In genomic region chr2:129179946-129180853, GRCm38 (mm10) we compare ENCODE assay signal across 17 mouse cellular contexts. TPM values are rescaled to one million over a fixed set of nuclear protein-coding genes. Genes with fewer than 3 reads are reported as not detected.
DNase-seq lines count a peak whose midpoint lies in the region; ATAC-seq and TF ChIP-seq lines count a peak whose summit lies in the region.
"Had no signal": no experiment of that assay in that cellular context is flagged by ENCODE, and none has a peak within 500 bp of the region (broad histone marks: within the 10 kb centered on the region; RNA-seq: fewer than 3 reads in every experiment).

No protein-coding gene starts in this region.

- peaks cover 4% of the 10 kb centered on the region; the same call in 1 of the 2 replicates for H3K4me1 ChIP-seq in brown adipose tissue, adult 24 weeks (ENCODE audit: control insufficient read depth, insufficient read depth, insufficient read length, low read length)
- H3K4me1 ChIP-seq in forebrain, postnatal 0 days (ENCODE audit: insufficient read depth) = no peaks in the 10 kb centered on the region

- no peaks in the 10 kb centered on the region for H3K27me3 ChIP-seq in forebrain, postnatal 0 days (ENCODE audit: insufficient read depth, low read length)

- no peak overlapping the region for H3K9ac ChIP-seq in forebrain, postnatal 0 days
- H3K9ac ChIP-seq: limb, embryonic 12.5 days had no signal

- no peaks in the 10 kb centered on the region for H3K9me3 ChIP-seq in forebrain, postnatal 0 days (ENCODE audit: low read length)

- no peak overlapping the region for H3K4me2 ChIP-seq in forebrain, postnatal 0 days (ENCODE audit: low read depth)
- H3K4me2 ChIP-seq: limb, embryonic 12.5 days had no signal

- DNase-seq in retina, adult 2 months (ENCODE audit: low read depth, low spot score) = peak; percentile 64
- DNase-seq in retina, postnatal 1 day = no peak
- DNase-seq in thymus, postnatal 36 days = peak; percentile 64 to 72
- no peak for DNase-seq in forebrain, postnatal 0 days
- DNase-seq in layer of hippocampus, postnatal 36 days = no peak
- DNase-seq in right cerebral cortex, postnatal 36 days (ENCODE audit: low spot score in 2 of 2) = no peak
- DNase-seq: embryo, embryonic 11 days; gastrocnemius, postnatal 25 days; heart, postnatal 4 days; kidney, adult 2 months; layer of hippocampus, adult 9-11 months; lung, postnatal 10 days; right cerebral cortex, adult 18-20 months had no signal

- H3K4me3 ChIP-seq in brown adipose tissue, adult 24 weeks (ENCODE audit: insufficient read depth, low read depth, low read length) = no peak overlapping the region
- no peak overlapping the region for H3K4me3 ChIP-seq in forebrain, postnatal 0 days (ENCODE audit: low read depth, low read length)
- H3K4me3 ChIP-seq: limb, embryonic 12.5 days had no signal

- H3K27ac ChIP-seq in brown adipose tissue, adult 24 weeks (replicated peaks; ENCODE audit: low read depth, low read length) = 0 out of 2 replicates have a peak overlapping the region, but pooled peaks have one; percentile 50
- no peak overlapping the region for H3K27ac ChIP-seq in forebrain, postnatal 0 days (ENCODE audit: low read depth, low read length)
- H3K27ac ChIP-seq: limb, embryonic 12.5 days; stomach, postnatal 0 days had no signal

- peak; percentile 69 for ATAC-seq in megakaryocyte progenitor cell, adult 5-6 weeks (replicated peaks; ENCODE audit: poor library complexity)
- ATAC-seq in forebrain, postnatal 0 days = no peak

- H3K36me3 ChIP-seq in forebrain, postnatal 0 days (ENCODE audit: insufficient read depth) = no peaks in the 10 kb centered on the region
- H3K36me3 ChIP-seq: limb, embryonic 12.5 days had no signal

- whole genome bisulfite sequencing in forebrain, postnatal 0 days = 87% methylated on average over 8 of the region's 8 CpGs

- no peak for TF ChIP-seq CTCF in forebrain, postnatal 0 days (IDR thresholded peaks at IDR 0.05; ENCODE audit: low read depth)

RNA-seq across cellular contexts. Expression of gene Slc20a1, which starts 18.4 kb away (rescaled TPM):
- 5.6 and 7.3 TPM in 2 replicates for polyA plus RNA-seq in brown adipose tissue, adult 24 weeks (2012; ENCODE audit: insufficient read depth, insufficient read length, missing spikeins)
- 28.0 and 33.5 TPM in 2 replicates for total RNA-seq in megakaryocyte progenitor cell, adult 5-6 weeks (2015)
- total RNA-seq in megakaryocyte progenitor cell, adult 5-6 weeks (2017) = 69.5 and 92.2 TPM in 2 replicates
- total RNA-seq in forebrain, postnatal 0 days (2014; rRNA removed) = 68.7 and 73.5 TPM in 2 replicates
- polyA plus RNA-seq in forebrain, postnatal 0 days (2015; fragmentation: Nextera tagmentation; extraction: Ambion mirVana) = 27.4 and 36.5 TPM in 2 replicates
- total RNA-seq in layer of hippocampus, postnatal 36 days (2021) = 100 to 1,000 TPM; 115 to 119 TPM

RNA-seq across cellular contexts. Expression of gene Chchd5, which starts 50.7 kb away (rescaled TPM):
- polyA plus RNA-seq in brown adipose tissue, adult 24 weeks (2012; ENCODE audit: insufficient read depth, insufficient read length, missing spikeins) = 19.6 and 20.1 TPM in 2 replicates
- 15.7 and 19.4 TPM in 2 replicates for total RNA-seq in megakaryocyte progenitor cell, adult 5-6 weeks (2015)
- 16.8 and 17.8 TPM in 2 replicates for total RNA-seq in megakaryocyte progenitor cell, adult 5-6 weeks (2017)
- 15.2 and 21.4 TPM in 2 replicates for total RNA-seq in forebrain, postnatal 0 days (2014; rRNA removed)
- polyA plus RNA-seq in forebrain, postnatal 0 days (2015; fragmentation: Nextera tagmentation; extraction: Ambion mirVana) = 17.1 and 17.6 TPM in 2 replicates
- total RNA-seq in layer of hippocampus, postnatal 36 days (2021) = 10 to 100 TPM; 10.8 to 12.4 TPM

Comparison
In these comparisons a context has a peak if more than half of its experiments do, and no peak if none do; other contexts are left out.
1. DNase-seq: peak in retina, adult 2 months (single experiment) and thymus, postnatal 36 days (2 of 2); none in retina, postnatal 1 day (single experiment), forebrain, postnatal 0 days (single experiment), layer of hippocampus, postnatal 36 days (0 of 2) and right cerebral cortex, postnatal 36 days (0 of 2).